Mouse (Mus musculus): Measurements from ENCODE around the gene Nrip1.

Gene Nrip1

GRCm38 (mm10) chr16:76276271-76276670 is 97.4 kb downstream of the Nrip1 start:
- no peak for DNase-seq (ENCODE audit: low read depth)

- no peak for DNase-seq (ENCODE audit: low read depth)
Observed at GRCm38 (mm10) chr16:76275584-76275983, 98.0 kb downstream of the Nrip1 start.

- no peak for DNase-seq (ENCODE audit: low read depth)
Observed at GRCm38 (mm10) chr16:76275166-76275565, 98.5 kb downstream of the Nrip1 start.

GRCm38 (mm10) chr16:76266635-76267268 is 106.9 kb downstream of the Nrip1 start:
- DNase-seq (ENCODE audit: low read depth): no peak

- no peak for DNase-seq (ENCODE audit: low read depth)
Observed at GRCm38 (mm10) chr16:76265874-76266273, 107.8 kb downstream of the Nrip1 start.

- no peak for DNase-seq (ENCODE audit: low read depth)
Observed at GRCm38 (mm10) chr16:76265301-76265700, 108.3 kb downstream of the Nrip1 start.

GRCm38 (mm10) chr16:76263393-76263792 is 110.2 kb downstream of the Nrip1 start:
- DNase-seq (ENCODE audit: low read depth): no peak

GRCm38 (mm10) chr16:76260296-76260695 is 113.3 kb downstream of the Nrip1 start:
- DNase-seq (ENCODE audit: low read depth): no peak

- no peak for DNase-seq (ENCODE audit: low read depth)
Observed at GRCm38 (mm10) chr16:76251826-76252225, 121.8 kb downstream of the Nrip1 start.

GRCm38 (mm10) chr16:76249345-76250091 is 124.1 kb downstream of the Nrip1 start:
- peak; percentile 65 for DNase-seq (ENCODE audit: low read depth)

- DNase-seq (ENCODE audit: low read depth): no peak
Observed at GRCm38 (mm10) chr16:76242850-76243249, 130.8 kb downstream of the Nrip1 start.

GRCm38 (mm10) chr16:76241266-76241665 is 132.4 kb downstream of the Nrip1 start:
- no peak for DNase-seq (ENCODE audit: low read depth)

- DNase-seq (ENCODE audit: low read depth): no peak
Observed at GRCm38 (mm10) chr16:76239353-76239752, 134.3 kb downstream of the Nrip1 start.

GRCm38 (mm10) chr16:76238784-76239183 is 134.8 kb downstream of the Nrip1 start:
- no peak for DNase-seq (ENCODE audit: low read depth)
